Mouse (Mus musculus) ovary, postnatal 10 days (tissue): ENCODE measurements at regions not wholly inside any gene's neighbourhood (a gene's known extent, or its start where the extent isn't known, plus 50 kb on each side); places are given as distances from the start of the nearest gene placed in this dataset.

Source experiments
- DNase-seq: peaks from one replicate; pipeline ENCODE4 v3.0.0; 2022; ENCODE audit warnings: low spot score

DNA sequence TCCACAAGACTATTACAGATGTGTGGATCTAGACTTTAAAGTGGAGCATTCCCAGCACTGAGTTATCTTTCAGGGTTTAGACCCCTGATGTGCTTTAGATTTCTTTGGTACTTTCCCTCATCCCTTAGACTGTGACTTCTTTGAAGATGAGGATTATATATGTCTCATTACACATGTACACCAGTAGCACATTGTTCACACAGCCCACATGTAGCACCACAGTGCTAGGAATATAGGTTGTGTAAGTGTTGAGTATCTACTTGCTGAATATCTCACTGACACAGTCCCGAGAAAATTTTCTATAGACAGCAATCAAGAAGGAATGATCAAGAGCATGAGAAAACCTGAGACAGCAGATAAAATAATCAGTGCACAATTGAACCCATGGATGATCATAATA, 243.4 kb upstream of the Brinp1 start:
- no peak for DNase-seq

DNA sequence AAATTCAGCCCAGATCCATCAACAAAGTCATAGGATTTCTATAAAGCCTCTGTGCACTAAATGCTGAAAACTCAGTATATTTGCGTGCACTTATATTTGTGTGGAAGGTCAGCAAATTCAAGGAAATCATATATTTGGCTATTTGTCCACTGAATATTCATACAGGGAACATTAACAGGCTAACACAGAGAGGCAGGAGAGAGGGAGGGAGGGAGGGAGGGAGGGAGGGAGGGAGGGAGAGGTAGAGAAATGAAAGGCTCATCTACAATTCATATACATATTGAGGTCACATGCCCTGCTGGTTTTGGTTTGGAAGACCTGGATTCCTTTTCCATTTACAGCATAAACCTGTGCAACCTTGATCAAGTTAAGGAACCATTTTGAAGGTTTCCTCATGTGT, 241.9 kb upstream of the Brinp1 start:
- no peak for DNase-seq

DNA sequence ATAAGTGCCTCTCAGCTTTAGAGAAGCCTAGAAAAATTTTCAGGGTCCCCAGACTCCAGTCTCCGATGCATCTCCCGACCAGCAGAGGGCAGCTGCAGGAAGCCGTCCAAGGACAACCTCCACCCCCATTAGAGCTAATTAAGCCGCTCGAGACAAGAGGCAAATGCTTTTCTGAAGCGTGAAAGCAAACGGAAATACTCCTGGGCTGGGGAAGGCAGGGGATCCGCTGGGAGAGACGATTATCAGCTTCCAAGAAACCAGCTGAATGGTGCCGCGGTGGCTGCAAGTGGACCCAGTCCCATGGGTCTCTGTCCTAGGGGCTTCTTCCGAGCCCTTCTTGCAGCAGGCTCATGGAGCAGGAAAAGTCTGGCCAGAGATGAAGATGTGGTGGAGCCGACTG, 241.4 kb upstream of the Brinp1 start:
- DNase-seq: peak; percentile 13
